Mouse (Mus musculus) CH12.LX (cell line): Measurements from ENCODE around the gene Dnm1. TPM values are rescaled to one million over a fixed set of nuclear protein-coding genes. Genes with fewer than 3 reads are reported as not detected.

Experiments
- DNase-seq: peaks from one replicate; pipeline ENCODE4 v3.0.0-alpha.2; 2013; ENCODE audit errors: extremely low read depth
- H3K27ac ChIP-seq: 2 replicates; pipeline ENCODE4 v1.5.1; 2012; ENCODE audit warnings: low read depth, mild to moderate bottlenecking, control low read depth, moderate library complexity; ENCODE audit not compliant: insufficient read depth
- H3K27me3 ChIP-seq: replicated peaks from 2 replicates; pipeline ENCODE3; 2012; ENCODE audit warnings: inconsistent platforms
- H3K36me3 ChIP-seq, 2 experiments: replicated peaks in 1 of 2; 2 replicates each; pipeline versions ENCODE3 to v1.6.1; 2012; ENCODE audit warnings: inconsistent platforms in 1 of 2, low read length in 1 of 2, mild to moderate bottlenecking in 1 of 2, mixed read lengths in 1 of 2, moderate library complexity in 1 of 2; ENCODE audit not compliant: control insufficient read depth in 1 of 2, insufficient read depth in 1 of 2
- H3K4me1 ChIP-seq, 2 experiments: 2 replicates each; pipeline ENCODE4 v1.6.1; 2012; ENCODE audit warnings: inconsistent platforms in 1 of 2, moderate library complexity in 1 of 2; ENCODE audit not compliant: insufficient read depth in 2 of 2, control insufficient read depth in 1 of 2
- H3K4me2 ChIP-seq: 2 replicates; pipeline ENCODE4 v1.6.1; 2012; ENCODE audit warnings: low read depth, mild to moderate bottlenecking, control low read depth; ENCODE audit not compliant: poor library complexity, insufficient read depth, severe bottlenecking
- H3K4me3 ChIP-seq, 3 experiments: fragments of 150-350 bp in 1 of 3; sonication (generic) in 1 of 3; replicated peaks in 1 of 3; 2 replicates each; pipeline versions ENCODE3 to v1.5.1; 2011 to 2012; ENCODE audit warnings: low read depth in 2 of 3, low read length in 2 of 3, mild to moderate bottlenecking in 2 of 3, moderate library complexity in 2 of 3, control low read depth in 1 of 3, improper control_type of control experiment in 1 of 3, inconsistent platforms in 1 of 3, mixed read lengths in 1 of 3; ENCODE audit not compliant: poor library complexity in 1 of 3
- H3K79me2 ChIP-seq: replicated peaks from 2 replicates; pipeline ENCODE4 v1.6.1; 2012; ENCODE audit warnings: mild to moderate bottlenecking, moderate library complexity; ENCODE audit not compliant: control insufficient read depth, poor library complexity, insufficient read depth, severe bottlenecking; ENCODE audit errors: extremely low read depth
- H3K9ac ChIP-seq: 2 replicates; pipeline ENCODE4 v1.6.1; 2012; ENCODE audit warnings: low read depth, mild to moderate bottlenecking, control low read depth, moderate library complexity; ENCODE audit not compliant: insufficient read depth
- H3K9me3 ChIP-seq: replicated peaks from 2 replicates; pipeline ENCODE3; 2012; ENCODE audit warnings: low read length, inconsistent platforms, mixed read lengths
- CHD1 ChIP-seq: IDR thresholded peaks from 2 replicates; pipeline ENCODE4 v1.6.1; 2012; ENCODE audit warnings: low read depth, low read length, improper control_type of control experiment, inconsistent platforms
- CHD2 ChIP-seq: IDR thresholded peaks from 2 replicates; pipeline ENCODE4 v1.6.1; 2011; ENCODE audit warnings: low read length, improper control_type of control experiment
- CTCF ChIP-seq, 2 experiments: IDR thresholded peaks in 1 of 2; conservative IDR thresholded peaks in 1 of 2; 2 replicates each; pipeline ENCODE4 v1.5.1; 2011 to 2012; ENCODE audit warnings: low read depth in 2 of 2, low read length in 2 of 2, improper control_type of control experiment in 1 of 2, inconsistent platforms in 1 of 2, mild to moderate bottlenecking in 1 of 2, moderate library complexity in 1 of 2
- ELF1 ChIP-seq: IDR thresholded peaks from 2 replicates; pipeline ENCODE4 v1.6.1; 2014; ENCODE audit warnings: low read depth, mild to moderate bottlenecking, inconsistent platforms, low read length, improper control_type of control experiment
- EP300 ChIP-seq: IDR thresholded peaks from 2 replicates; pipeline ENCODE4 v1.6.1; 2011; ENCODE audit warnings: low read length, improper control_type of control experiment
- ETS1 ChIP-seq: conservative IDR thresholded peaks from 2 replicates; pipeline ENCODE4 v1.6.1; 2012; ENCODE audit warnings: low read depth, mild to moderate bottlenecking, inconsistent platforms, low read length, improper control_type of control experiment, moderate library complexity
- GABPA ChIP-seq: IDR thresholded peaks from 2 replicates; pipeline ENCODE4 v1.6.1; 2012; ENCODE audit warnings: low read depth, low read length, improper control_type of control experiment, inconsistent platforms; ENCODE audit not compliant: insufficient replicate concordance
- HCFC1 ChIP-seq: IDR thresholded peaks from 2 replicates; pipeline ENCODE4 v1.6.1; 2012; ENCODE audit warnings: low read depth, mild to moderate bottlenecking, inconsistent platforms, low read length, improper control_type of control experiment
- IRF4 ChIP-seq: IDR thresholded peaks from 2 replicates; pipeline ENCODE4 v1.6.1; 2014; ENCODE audit warnings: low read depth, mild to moderate bottlenecking, inconsistent platforms, low read length, improper control_type of control experiment
- JUN ChIP-seq: IDR thresholded peaks from 2 replicates; pipeline ENCODE4 v1.6.1; 2011; ENCODE audit warnings: low read depth, mild to moderate bottlenecking, low read length, improper control_type of control experiment, moderate library complexity; ENCODE audit not compliant: insufficient read depth
- MAFK ChIP-seq: IDR thresholded peaks from 2 replicates; pipeline ENCODE4 v1.6.1; 2011; ENCODE audit warnings: low read length, improper control_type of control experiment; ENCODE audit not compliant: insufficient replicate concordance
- MAX ChIP-seq: IDR thresholded peaks from 2 replicates; pipeline ENCODE4 v1.6.1; 2011; ENCODE audit warnings: low read length, improper control_type of control experiment
- MAZ ChIP-seq: IDR thresholded peaks from 2 replicates; pipeline ENCODE4 v1.6.1; 2012; ENCODE audit warnings: low read depth, mild to moderate bottlenecking, inconsistent platforms, low read length, improper control_type of control experiment, moderate library complexity
- MEF2A ChIP-seq: IDR thresholded peaks from 2 replicates; pipeline ENCODE4 v1.6.1; 2014; ENCODE audit warnings: low read depth, mild to moderate bottlenecking, inconsistent platforms, low read length, improper control_type of control experiment, borderline replicate concordance
- PAX5 ChIP-seq: IDR thresholded peaks from 2 replicates; pipeline ENCODE4 v1.6.1; 2012; ENCODE audit warnings: low read length, inconsistent platforms, mixed read lengths
- POLR2A ChIP-seq: IDR thresholded peaks from 2 replicates; pipeline ENCODE4 v1.6.1; 2011; ENCODE audit warnings: low read depth, mild to moderate bottlenecking, improper control_type of control experiment, low read length
- POLR2AphosphoS2 ChIP-seq: IDR thresholded peaks from 2 replicates; pipeline ENCODE4 v1.6.1; 2011; ENCODE audit warnings: low read depth, low read length, improper control_type of control experiment
- SMC3 ChIP-seq: IDR thresholded peaks from 2 replicates; pipeline ENCODE4 v1.6.1; 2011; ENCODE audit warnings: low read depth, low read length, improper control_type of control experiment
- TCF12 ChIP-seq: IDR thresholded peaks from 2 replicates; pipeline ENCODE4 v1.6.1; 2014; ENCODE audit warnings: low read depth, mild to moderate bottlenecking, inconsistent platforms, low read length, improper control_type of control experiment
- UBTF ChIP-seq: IDR thresholded peaks from 2 replicates; pipeline ENCODE4 v1.6.1; 2012; ENCODE audit warnings: low read depth, mild to moderate bottlenecking, inconsistent platforms, low read length, improper control_type of control experiment, moderate library complexity
- USF2 ChIP-seq: conservative IDR thresholded peaks from 2 replicates; pipeline ENCODE4 v1.6.1; 2011; ENCODE audit warnings: low read depth, low read length, improper control_type of control experiment
- ZC3H11A ChIP-seq: IDR thresholded peaks from 2 replicates; pipeline ENCODE4 v1.6.1; 2012; ENCODE audit warnings: low read depth, mild to moderate bottlenecking, inconsistent platforms, low read length, improper control_type of control experiment
- ZKSCAN1 ChIP-seq: IDR thresholded peaks from 2 replicates; pipeline ENCODE4 v1.6.1; 2012; ENCODE audit warnings: low read depth, inconsistent platforms, low read length, improper control_type of control experiment, borderline replicate concordance
- ZNF384 ChIP-seq: IDR thresholded peaks from 2 replicates; pipeline ENCODE4 v1.6.1; 2012; ENCODE audit warnings: low read depth, low read length, improper control_type of control experiment, inconsistent platforms
- dilution Hi-C: fragments of 300-500 bp; cut with MboI; formaldehyde crosslinking; loops from 2 replicates; pipeline ENCODE4 v1.14.3; 2020; ENCODE audit warnings: low sequenced_read_pairs; ENCODE audit not compliant: extremely low pct_unique_long_range_greater_than_20kb, extremely low pct_ligation_motif_present
- in situ Hi-C: fragments of 300-500 bp; cut with MboI; formaldehyde crosslinking; loops from 3 replicates; pipeline ENCODE4 v1.14.3; 2019; ENCODE audit warnings: low sequenced_read_pairs, low pct_ligation_motif_present, low pct_unique_long_range_greater_than_20kb, mixed read lengths
- polyA plus RNA-seq: library from polyadenylated mRNA; unstranded; fragments of >175 nt; gene quantifications from 2 replicates; pipeline ENCODE4 v1.2.1, GENCODE M21; 2012; ENCODE audit warnings: low read depth; ENCODE audit not compliant: insufficient read length
- total RNA-seq, 2 experiments: library from RNA; depleted of rRNA; stranded (reverse); fragments of 300-350 nt in 1 of 2; fragments of >200 nt in 1 of 2; gene quantifications; 2 replicates each; pipeline ENCODE4 v1.2.3; 2012 to 2014

Dnm1 gene
- total and polyA plus RNA-seq, 3 experiments, result 0.25 TPM; not detected in 2

DNA sequence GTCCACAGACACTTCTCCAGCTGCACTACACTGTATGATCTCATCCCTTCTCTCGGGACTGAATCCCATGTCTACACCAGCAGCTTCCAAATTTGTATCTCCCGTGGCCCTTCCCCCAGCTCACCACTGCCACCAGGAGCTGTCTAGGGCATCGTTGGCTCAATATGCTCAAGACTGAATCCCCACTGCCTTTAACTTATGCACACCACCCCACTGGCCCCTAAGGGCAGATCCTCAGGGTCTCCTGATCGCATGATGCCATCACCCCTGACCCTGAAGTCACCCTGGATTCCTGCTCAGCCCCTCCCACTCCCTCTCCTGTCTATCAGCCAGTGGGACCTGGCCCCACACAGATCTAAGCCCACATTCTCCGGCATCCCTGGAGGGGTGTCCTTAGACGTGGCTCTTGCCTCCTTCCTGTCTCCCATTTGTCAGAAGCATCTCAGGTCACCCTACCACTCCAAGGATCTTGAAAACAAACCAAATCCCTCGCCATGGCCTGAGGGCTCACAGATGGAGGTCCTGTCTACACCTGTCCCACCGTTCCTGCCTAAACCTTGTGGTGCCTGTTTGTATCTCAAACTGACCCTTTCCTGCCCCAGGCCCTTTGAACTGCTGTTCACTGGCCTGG lies 3.4 kb downstream of the Dnm1 start:
- H3K27ac ChIP-seq, result no peak overlapping the region
- H3K27me3 ChIP-seq, result peaks cover 79% of the 10 kb centered on the region
- H3K4me3 ChIP-seq, result no peak overlapping the region
- H3K9ac ChIP-seq, result no peak overlapping the region
- TF ChIP-seq MAX (no peak), CTCF (conservative IDR thresholded peaks at IDR 0.05 in 1 of 2, IDR thresholded peaks at IDR 0.05 in 1 of 2; ENCODE audit: low read depth in 2 of 2, low read length in 2 of 2) (no peak), POLR2A (no peak), CHD2 (no peak), ZNF384 (no peak), CHD1 (no peak), POLR2AphosphoS2 (no peak), ELF1 (no peak), ZKSCAN1 (no peak), EP300 (no peak), MEF2A (no peak), IRF4 (no peak), MAFK (no peak), PAX5 (no peak), JUN (no peak), TCF12 (no peak), MAZ (no peak)
- H3K4me1 ChIP-seq, result peaks cover 5 to 23% of the 10 kb centered on the region in 2 experiments; a peak in 3 of 4 replicates
- no peak overlapping the region for H3K4me2 ChIP-seq
- no peaks in the 10 kb centered on the region for H3K79me2 ChIP-seq
- in situ Hi-C loops (no loop called here), dilution Hi-C loops (no loop called here)
- no peak for DNase-seq
- H3K9me3 ChIP-seq, result no peaks in the 10 kb centered on the region
- H3K36me3 ChIP-seq, result no peaks in the 10 kb centered on the region

GRCm38 (mm10) chr2:32348311-32348710 lies 4.8 kb downstream of the Dnm1 start:
- no peak for DNase-seq
- no peak overlapping the region for H3K4me3 ChIP-seq
- H3K79me2 ChIP-seq, result no peaks in the 10 kb centered on the region
- no peaks in the 10 kb centered on the region for H3K36me3 ChIP-seq
- TF ChIP-seq MAX (no peak), POLR2AphosphoS2 (no peak), ZNF384 (no peak), TCF12 (no peak), SMC3 (no peak), HCFC1 (no peak), IRF4 (no peak), GABPA (no peak), POLR2A (no peak), UBTF (no peak), ZC3H11A (no peak), USF2 (no peak), ETS1 (no peak)
- H3K27me3 ChIP-seq, result peaks cover 86% of the 10 kb centered on the region
- peaks cover 5 to 19% of the 10 kb centered on the region in 2 experiments; a peak in 3 of 4 replicates for H3K4me1 ChIP-seq
- H3K4me2 ChIP-seq, result no peak overlapping the region
- no peak overlapping the region for H3K27ac ChIP-seq
- H3K9ac ChIP-seq, result no peak overlapping the region
- in situ Hi-C loops (no loop called here), dilution Hi-C loops (no loop called here)
- no peaks in the 10 kb centered on the region for H3K9me3 ChIP-seq
